Mouse (Mus musculus) heart, postnatal 0 days (tissue): ENCODE results near the gene Commd9.

ENCODE experiments used
- CTCF ChIP-seq: IDR thresholded peaks from 2 replicates; pipeline ENCODE4 v1.5.1; 2016; ENCODE audit warnings: antibody characterized with exemption, control low read depth, low read depth
- EP300 ChIP-seq: IDR thresholded peaks from 2 replicates; pipeline ENCODE4 v1.6.1; 2016; ENCODE audit warnings: antibody characterized with exemption, low read depth

- TF ChIP-seq CTCF (no peak), EP300 (no peak)
Observed at GRCm38 (mm10) chr2:101950716-101951520, 64.9 kb downstream of the Commd9 start.
